Mouse (Mus musculus) urinary bladder, adult 18-20 months (tissue): Measurements from ENCODE around the gene Adamts20.
"Not testable (repeated sequence)": the region's sequence is repeated elsewhere in the genome, so short reads cannot be mapped to it uniquely, and the experiment has no call there.

Experiments
- DNase-seq, 2 experiments: peaks; one replicate each; pipeline ENCODE4 v3.0.0; 2022; ENCODE audit warnings: low spot score in 2 of 2, mixed read lengths in 2 of 2

Gene Adamts20

GRCm38 (mm10) chr15:94465318-94465717 is at the start of gene Adamts20:
Gene Adamts20, minus strand, starts transcription at chr15:94465418.
- no peak for DNase-seq

DNA sequence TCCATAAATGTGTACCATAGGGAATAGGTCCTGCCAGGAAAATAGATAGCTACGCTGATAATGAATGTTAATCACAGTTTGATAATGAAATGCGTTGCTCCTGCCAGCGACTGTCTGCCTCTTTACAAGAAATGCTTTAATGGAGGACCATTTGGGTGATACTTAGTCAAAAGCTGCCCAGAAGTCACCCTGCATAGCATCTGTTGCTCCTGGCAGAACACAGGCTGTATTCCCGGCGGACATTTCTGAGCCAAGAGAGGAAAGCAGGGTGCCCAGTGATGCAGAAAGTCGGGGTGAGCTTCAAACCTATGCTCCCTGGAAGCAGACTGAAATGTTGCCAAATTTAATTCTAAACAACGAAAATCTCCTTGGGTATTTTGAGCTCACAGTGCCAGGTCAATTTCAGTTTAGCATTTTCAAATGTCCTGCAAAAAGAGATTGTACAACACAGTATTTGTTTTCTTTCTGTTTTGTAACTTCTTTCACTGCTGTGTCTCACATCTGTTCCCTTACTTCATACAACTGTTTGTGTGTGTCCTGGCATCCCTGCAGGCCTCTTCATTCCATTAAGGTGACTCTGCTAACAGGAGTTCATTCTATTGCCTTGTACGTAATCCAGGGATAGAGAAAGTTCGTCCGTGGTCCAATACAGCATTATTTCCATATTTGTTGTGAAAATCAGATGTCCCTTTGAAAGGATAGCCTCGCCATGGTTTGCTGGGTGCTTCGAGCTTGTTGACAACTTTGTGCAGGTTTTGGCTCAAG is 38.4 kb upstream of the Adamts20 start:
- DNase-seq: no peak

- DNase-seq: no peak
These were observed 34.0 kb upstream of the Adamts20 start for GRCm38 (mm10) chr15:94499260-94499659.

GRCm38 (mm10) chr15:94495936-94496335 is 30.7 kb upstream of the Adamts20 start:
- DNase-seq: no peak

DNA sequence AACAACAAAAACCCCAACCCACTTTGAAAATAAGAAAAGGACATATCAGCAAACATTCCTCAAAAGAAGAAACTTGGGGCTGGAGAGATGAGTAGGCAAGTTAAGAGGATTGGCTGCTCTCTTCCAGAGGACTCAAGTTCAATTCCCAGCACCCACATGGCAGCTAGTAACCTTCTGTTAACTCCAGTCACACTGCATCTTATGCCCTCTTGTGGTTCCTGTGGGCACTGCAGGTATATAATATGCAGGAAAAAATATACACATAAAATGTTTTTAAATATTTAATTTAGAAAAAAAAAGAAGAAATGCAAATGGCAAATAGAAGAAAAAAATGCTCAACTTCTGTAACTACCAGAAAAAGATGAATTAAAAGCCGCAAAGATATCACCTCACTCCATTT is 29.2 kb upstream of the Adamts20 start:
- no peak for DNase-seq

DNA sequence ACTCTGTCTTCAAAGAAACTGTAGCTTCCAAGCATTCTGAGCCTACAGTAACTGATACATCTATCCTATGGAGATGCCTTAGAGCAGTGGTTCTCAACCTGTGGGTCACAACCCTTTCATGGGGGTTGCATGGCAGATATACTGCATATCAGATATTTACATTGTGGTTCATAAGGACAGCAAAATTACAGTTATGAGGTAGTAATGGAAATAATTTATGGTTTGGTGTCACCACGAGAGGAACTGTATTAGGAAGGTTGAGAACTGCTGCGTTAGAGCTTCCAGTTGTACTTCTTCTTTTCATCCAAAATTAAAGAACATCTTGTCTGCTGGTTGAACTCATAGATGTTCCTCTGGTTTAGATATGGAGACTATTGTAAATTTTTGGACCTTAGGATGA is 24.2 kb upstream of the Adamts20 start:
- DNase-seq: no peak

- DNase-seq: not testable (repeated sequence)
These were observed 22.8 kb upstream of the Adamts20 start for GRCm38 (mm10) chr15:94488028-94488427.

DNA sequence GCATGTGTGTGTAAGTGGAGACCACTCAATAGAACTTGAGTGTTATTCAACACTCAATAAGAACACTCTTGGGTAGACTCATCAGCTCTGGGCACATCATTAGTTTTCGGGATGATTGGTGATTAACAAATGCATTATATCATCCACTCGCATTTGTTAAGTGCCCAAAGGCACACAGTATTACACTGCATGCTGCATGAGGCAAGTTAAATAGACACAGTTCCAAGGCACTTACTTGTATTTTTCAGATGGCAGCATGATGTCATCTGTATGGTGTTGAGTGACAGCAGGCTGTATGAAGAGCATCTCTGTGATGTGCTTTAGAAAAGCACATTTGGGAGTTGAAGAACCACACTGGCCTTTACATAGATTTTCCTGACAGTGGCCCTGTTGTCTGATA is 17.3 kb upstream of the Adamts20 start:
- no peak for DNase-seq

DNA sequence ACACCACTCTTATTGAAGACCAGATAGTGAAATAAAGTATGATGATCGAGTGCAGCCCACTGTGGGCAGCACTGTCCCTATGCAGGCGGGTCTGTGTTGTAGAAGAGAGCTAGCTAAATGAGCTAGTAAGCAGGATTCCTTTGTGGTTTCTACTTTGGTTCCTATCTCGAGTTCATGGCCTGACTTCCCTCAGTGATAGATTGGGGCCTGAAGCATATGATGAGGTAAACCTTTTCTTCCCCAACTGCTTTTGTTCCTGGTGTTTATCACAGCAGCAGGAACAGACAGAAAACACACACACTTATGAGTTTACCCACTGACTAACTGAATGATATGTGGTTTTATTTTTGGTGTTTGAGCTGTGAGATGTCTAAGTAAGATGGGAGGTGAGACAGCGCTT is 15.6 kb upstream of the Adamts20 start:
- no peak for DNase-seq

DNA sequence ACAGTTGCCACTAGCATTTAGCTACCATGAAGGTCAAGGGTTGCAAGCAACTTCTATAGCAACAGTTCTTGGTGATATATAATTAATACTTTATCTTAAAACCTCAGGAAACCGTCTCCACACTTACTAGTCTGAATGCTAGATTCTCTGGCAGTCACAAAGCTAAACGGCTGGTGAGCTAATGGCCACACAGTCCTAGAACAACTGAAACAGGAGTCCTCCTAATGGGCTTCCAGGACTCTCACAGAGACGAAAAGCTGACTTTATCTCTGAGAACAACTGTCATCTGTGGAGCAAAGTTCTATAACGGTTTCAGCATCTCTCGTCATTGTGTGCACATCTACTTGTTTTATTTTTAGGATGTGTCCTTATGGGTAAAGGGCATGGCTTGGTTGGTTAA is 15.0 kb upstream of the Adamts20 start:
- no peak for DNase-seq

GRCm38 (mm10) chr15:94479513-94480136 is 14.4 kb upstream of the Adamts20 start:
- DNase-seq: no peak

DNA sequence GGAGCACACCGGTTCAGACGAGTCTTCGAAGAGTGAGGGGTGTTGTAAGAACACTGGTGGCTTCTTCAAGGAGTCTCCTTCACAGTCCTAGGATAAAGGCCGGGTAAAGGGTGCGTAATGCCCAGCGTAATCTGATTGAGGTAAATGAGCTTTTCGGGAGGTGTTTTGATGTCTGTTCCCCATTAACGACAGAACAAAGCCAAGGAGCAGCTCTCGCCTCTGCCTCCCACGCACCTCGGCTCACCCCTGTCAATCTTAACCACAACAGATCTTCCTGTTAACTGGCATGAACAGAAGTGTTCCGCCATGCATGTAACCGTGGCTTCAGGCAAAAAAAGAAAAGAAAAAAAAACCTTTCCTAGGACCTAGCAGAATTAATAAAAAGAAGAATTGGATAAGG is 13.5 kb upstream of the Adamts20 start:
- no peak for DNase-seq

- no peak for DNase-seq
These were observed 12.1 kb upstream of the Adamts20 start for GRCm38 (mm10) chr15:94477287-94477686.

DNA sequence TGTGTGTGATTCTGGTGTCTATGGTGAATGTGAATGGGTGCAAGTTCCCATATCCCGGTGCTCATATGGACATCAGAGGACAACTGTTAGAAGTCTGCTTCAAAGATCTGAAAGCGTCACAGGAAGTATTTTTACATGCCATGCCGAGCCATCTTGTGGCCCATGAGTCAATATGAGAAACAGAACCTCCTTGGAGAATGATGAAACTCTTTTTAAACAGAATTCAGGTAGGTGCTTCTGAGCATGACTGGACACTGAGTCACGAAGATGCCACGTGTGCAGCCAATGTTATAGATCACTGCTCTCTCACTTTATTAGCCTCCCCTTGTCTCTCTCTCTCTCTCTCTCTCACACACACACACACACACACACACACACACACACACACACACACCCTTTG is 10.8 kb upstream of the Adamts20 start:
- DNase-seq: no peak

DNA sequence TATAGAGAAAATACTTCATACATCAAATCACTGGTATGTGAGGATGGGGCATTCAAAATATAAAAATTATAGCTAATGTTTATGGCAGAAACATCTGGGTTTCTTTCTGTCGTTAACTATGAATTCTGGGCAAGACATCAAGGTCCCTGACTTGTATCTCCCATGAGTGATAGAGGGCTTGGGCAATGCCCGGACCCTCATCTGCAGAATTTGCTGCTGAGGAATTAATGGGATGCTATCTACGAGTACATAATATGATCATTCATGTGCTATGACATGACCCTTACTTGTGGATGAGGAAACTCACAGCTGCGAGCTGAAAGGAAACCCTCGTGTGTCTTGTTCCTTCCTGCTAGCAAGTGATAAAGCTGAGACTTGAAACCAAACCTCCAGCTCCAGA is 5.1 kb upstream of the Adamts20 start:
- no peak for DNase-seq

- DNase-seq: no peak
These were observed 337 bp downstream of the Adamts20 start for GRCm38 (mm10) chr15:94464881-94465280.

- no peak for DNase-seq
These were observed 2.0 kb downstream of the Adamts20 start for GRCm38 (mm10) chr15:94463251-94463650.

GRCm38 (mm10) chr15:94462206-94462605 is 3.0 kb downstream of the Adamts20 start:
- no peak for DNase-seq

GRCm38 (mm10) chr15:94461166-94461565 is 4.1 kb downstream of the Adamts20 start:
- no peak for DNase-seq

- DNase-seq: no peak
These were observed 7.4 kb downstream of the Adamts20 start for GRCm38 (mm10) chr15:94457636-94458390.

DNA sequence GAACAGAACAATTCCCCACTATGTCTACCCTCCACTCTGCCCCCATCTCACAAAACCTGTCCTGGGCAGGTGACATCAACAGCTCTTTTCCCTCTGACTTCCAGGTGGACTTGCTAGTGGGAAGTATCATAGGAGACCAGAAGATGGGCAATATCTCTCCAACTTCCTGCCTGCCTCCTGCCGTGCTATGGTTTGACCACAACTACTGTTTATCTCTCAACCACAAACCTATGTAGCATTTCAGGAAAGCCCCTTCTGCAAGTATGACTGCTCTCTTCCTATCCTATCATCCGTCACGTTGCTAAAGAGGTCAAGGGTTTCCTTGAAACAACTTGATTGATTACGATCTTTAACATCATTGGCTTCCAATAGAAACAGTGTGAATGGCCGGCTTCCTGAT is 12.4 kb downstream of the Adamts20 start:
- no peak for DNase-seq

GRCm38 (mm10) chr15:94451600-94451999 is 13.6 kb downstream of the Adamts20 start:
- no peak for DNase-seq
